Mouse (Mus musculus) ovary, adult 18-20 months (tissue): ENCODE measurements around the gene Ces1h.

Experiments
- DNase-seq: peaks from one replicate; pipeline ENCODE4 v3.0.0; 2022; ENCODE audit warnings: low spot score, mixed read lengths

Gene Ces1h

GRCm38 (mm10) chr8:93379625-93380024, at the start of gene Ces1h:
Ces1h (minus strand) TSS chr8:93379725.
- DNase-seq, result no peak

GRCm38 (mm10) chr8:93427195-93427594, 47.7 kb upstream of the Ces1h start:
- DNase-seq, result no peak

- DNase-seq, result no peak
Observed at GRCm38 (mm10) chr8:93415387-93415786, 35.9 kb upstream of the Ces1h start.

GRCm38 (mm10) chr8:93408830-93409229, 29.3 kb upstream of the Ces1h start:
- DNase-seq, result no peak

- no peak for DNase-seq
Observed at GRCm38 (mm10) chr8:93399698-93400097, 20.2 kb upstream of the Ces1h start.

GRCm38 (mm10) chr8:93398044-93398443, 18.5 kb upstream of the Ces1h start:
- no peak for DNase-seq

GRCm38 (mm10) chr8:93394079-93394619, 14.6 kb upstream of the Ces1h start:
- DNase-seq, result peak; percentile 3

- DNase-seq, result no peak
Observed at GRCm38 (mm10) chr8:93369481-93369880, 10.0 kb downstream of the Ces1h start.

GRCm38 (mm10) chr8:93360113-93360512, 19.4 kb downstream of the Ces1h start:
- DNase-seq, result no peak

- DNase-seq, result no peak
Observed at GRCm38 (mm10) chr8:93339531-93339930, 40.0 kb downstream of the Ces1h start.

- no peak for DNase-seq
Observed at GRCm38 (mm10) chr8:93337207-93337606, 42.3 kb downstream of the Ces1h start, which contains the start of gene Ces1g. Ces1g (minus strand) TSS chr8:93337308.

- no peak for DNase-seq
Observed at GRCm38 (mm10) chr8:93332703-93333102, 46.8 kb downstream of the Ces1h start.

GRCm38 (mm10) chr8:93331151-93331550, 48.4 kb downstream of the Ces1h start:
- DNase-seq, result no peak

GRCm38 (mm10) chr8:93325123-93325522, 54.4 kb downstream of the Ces1h start:
- no peak for DNase-seq

GRCm38 (mm10) chr8:93317031-93317430, 62.5 kb downstream of the Ces1h start:
- DNase-seq, result no peak

- DNase-seq, result no peak
Observed at GRCm38 (mm10) chr8:93315557-93315956, 64.0 kb downstream of the Ces1h start.
